Mouse (Mus musculus): ENCODE measurements around the gene 1700013G24Rik.

Gene 1700013G24Rik

GRCm38 (mm10) chr4:137476065-137476760, 23.1 kb downstream of the 1700013G24Rik start:
- DNase-seq (ENCODE audit: low spot score) = no peak

DNA sequence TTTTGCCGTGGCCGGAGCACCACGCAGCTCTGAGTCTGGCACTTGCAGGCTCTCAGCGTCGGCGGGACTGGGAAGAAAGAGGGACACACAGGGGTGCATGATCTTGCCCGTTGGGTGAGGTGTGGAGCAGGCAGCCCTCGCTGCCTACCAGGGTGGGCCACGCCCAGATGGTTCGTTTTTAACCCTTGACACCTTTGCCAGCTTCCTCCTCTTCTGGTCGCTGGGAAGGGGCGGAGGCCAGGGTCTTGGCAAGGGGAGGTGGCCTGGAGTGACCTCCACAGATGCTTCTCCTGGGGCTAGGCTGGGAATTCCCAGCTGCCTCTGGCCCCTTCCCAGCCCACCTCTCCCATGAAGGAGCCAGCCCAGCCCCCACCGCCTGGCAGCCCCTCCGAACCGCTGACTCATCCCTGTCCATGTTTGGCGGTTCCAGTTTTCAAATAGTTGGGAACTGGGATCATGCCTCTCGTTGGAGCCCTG, 23.7 kb downstream of the 1700013G24Rik start:
- DNase-seq (ENCODE audit: low spot score) = no peak

DNA sequence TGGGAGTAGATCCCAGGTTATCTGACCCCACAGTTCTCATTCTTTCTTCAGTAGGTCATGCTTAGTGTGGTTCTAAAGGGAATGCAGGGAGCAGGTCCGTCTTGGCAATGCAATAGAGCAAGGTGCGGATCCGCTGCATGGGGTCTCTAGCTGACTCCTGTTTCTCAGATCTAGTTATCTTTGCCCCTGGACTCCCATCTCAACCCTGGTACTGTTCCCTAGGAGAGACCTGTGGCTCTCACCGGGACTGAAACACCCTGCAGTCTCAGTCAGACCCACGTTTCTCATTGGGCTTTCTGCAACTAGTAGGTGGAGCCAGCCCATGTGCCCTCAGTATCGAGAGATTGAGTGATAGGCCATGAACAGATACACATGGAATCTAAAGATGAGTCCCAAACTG, 24.5 kb downstream of the 1700013G24Rik start:
- DNase-seq (ENCODE audit: low spot score) = no peak

GRCm38 (mm10) chr4:137478306-137478705, 25.2 kb downstream of the 1700013G24Rik start:
- no peak for DNase-seq (ENCODE audit: low spot score)

DNA sequence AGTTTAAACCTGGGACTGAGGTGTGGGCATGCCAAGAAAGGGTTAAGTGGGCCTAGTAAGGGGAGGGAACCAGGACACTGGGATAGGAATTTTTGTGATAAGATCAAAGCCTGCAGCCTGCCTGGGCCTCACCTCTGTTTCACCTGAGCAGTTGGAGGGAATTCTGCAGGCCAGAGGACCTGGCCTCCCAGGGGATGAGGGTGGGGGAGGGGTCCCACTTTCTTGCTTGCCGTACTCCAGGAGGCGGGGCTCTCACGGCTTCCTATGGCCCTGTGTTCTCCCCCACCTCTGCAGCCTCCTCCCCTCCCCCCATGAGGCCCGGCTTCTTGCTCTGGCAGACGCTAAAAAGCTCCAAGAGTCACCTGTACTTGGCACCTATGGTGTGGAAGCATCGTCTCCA, 26.7 kb downstream of the 1700013G24Rik start:
- DNase-seq (ENCODE audit: low spot score) = no peak

- DNase-seq (ENCODE audit: low spot score) = no peak
Measured at GRCm38 (mm10) chr4:137480191-137480992, 27.3 kb downstream of the 1700013G24Rik start.

DNA sequence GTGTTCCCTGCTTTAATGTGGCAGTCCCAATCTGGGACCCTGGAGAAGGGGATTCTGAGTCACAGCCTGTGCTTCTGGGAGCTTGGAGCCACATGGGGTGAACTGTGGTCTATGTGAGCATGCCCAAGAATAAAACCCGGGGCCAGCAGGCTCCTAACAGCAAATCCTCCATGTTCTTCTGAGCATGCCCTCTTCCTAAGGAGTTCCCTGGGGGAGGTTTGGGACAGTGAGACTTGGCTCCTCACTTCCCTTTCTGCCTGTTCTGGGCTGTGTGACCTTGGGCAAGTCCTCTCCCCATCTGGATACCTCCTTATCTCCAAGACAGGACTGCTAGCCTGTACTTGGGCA, 27.9 kb downstream of the 1700013G24Rik start:
- no peak for DNase-seq (ENCODE audit: low spot score)

DNA sequence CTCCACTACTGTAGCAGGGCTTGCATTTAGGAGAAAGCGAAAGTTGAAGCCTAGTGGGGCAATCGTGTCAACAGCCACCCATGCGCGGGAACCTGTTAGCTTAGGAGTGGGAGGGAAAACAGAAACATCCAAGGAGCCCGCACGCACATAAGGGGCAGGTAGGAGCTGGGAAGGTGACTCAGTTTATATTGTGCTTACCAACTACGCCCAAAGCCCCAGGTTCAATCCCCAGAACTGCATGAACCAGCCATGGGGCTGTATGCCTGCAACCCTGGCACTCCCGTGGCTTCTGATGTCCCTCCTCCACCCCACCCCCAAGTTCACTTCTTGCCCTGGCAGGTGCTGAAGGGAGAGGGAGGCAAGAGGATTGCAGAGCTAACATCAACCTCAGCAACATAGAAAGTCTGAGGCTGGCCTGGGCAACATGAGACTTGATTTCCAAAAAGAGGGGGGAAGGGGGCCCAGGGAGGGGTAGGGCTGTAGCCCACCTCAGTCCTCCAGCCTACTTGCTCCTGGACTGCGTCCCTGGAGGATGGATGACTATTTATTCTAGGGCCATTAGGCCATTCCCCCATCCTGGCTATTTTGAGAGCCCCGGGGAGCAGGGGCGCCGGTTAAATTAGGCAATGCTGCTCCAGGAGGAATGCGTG, 28.4 kb downstream of the 1700013G24Rik start:
- no peak for DNase-seq (ENCODE audit: low spot score)

- no peak for DNase-seq (ENCODE audit: low spot score)
Measured at GRCm38 (mm10) chr4:137483871-137484270, 30.8 kb downstream of the 1700013G24Rik start.

- no peak for DNase-seq (ENCODE audit: low spot score)
Measured at GRCm38 (mm10) chr4:137484586-137484985, 31.5 kb downstream of the 1700013G24Rik start.

GRCm38 (mm10) chr4:137485258-137485960, 32.3 kb downstream of the 1700013G24Rik start:
- DNase-seq (ENCODE audit: low spot score) = no peak

- DNase-seq (ENCODE audit: low spot score) = no peak
Measured at GRCm38 (mm10) chr4:137486081-137487014, 33.3 kb downstream of the 1700013G24Rik start.

- DNase-seq (ENCODE audit: low spot score) = no peak
Measured at GRCm38 (mm10) chr4:137487286-137488000, 34.4 kb downstream of the 1700013G24Rik start.

DNA sequence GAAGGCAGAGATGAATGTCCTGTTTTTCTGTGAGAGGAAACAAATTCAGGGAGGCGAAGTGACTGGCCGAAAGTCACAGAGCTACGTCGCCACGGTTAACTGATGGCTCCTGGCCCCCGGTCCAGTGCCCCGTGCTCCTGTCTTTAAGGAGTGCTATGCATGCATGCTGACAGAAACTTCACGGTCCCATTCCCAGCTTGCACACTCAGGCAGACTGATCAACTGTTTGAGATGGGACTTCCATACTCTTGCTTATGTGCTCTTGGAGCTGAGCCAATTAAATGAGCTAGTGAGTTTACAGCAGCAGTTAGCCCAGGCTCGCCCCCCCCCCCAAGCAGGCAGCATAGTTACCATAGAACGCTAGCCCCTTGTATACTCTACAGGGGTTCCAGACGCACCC, 35.0 kb downstream of the 1700013G24Rik start:
- no peak for DNase-seq (ENCODE audit: low spot score)

DNA sequence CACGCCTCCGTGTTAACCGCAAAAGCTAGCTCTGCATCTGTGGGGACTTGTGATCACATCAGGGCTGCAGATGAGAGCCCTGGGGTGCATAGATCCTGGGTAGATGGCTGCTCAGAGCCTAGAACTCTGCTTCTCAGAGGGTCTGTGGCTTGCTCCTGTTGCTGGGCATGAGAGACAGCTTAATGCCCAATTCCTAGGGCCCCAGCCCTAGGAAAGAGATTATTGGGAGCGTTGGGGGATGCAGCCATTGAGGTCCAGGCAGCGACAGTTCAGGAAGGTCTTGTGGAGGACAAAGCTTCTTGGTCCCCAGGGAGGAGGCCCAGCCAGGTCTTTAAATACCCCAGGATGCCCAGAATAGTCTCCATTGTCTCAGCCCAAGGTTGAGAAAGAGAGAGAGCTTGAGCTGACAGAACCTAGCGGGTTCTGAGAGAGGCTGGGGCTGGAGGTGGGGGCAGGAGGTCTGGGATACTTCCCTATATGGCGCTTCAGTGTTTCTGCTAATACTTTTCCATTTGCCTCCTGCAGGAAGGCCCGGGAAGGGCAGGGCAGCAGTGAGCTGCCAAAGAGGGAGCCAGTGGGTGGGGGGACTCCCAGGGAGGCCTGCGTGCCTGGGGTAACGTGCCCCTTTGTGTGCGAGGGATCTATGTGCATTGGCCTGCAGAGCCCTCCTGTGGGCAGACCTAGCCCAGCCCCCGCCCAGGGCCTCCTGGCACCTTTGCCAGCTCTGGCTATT, 35.7 kb downstream of the 1700013G24Rik start:
- no peak for DNase-seq (ENCODE audit: low spot score)

DNA sequence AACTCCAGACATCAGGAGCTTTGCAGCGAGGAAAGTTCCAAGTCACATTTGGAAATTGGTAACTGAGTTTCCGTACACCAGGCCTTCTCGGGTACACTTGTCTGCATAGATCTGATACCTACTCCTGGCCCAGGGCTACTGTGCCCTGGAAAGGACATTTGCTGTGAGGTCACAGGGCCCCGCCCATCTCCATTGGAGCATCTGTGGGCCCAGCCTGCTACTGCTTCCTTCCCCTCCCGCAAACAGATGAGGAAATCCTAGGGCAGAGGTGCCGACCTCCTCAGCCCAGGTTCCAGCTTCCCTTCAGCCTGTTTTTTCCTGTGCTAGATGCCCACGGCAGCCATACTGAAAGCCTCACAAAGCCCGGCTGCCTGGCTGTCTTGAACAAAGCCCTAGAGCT, 36.9 kb downstream of the 1700013G24Rik start:
- no peak for DNase-seq (ENCODE audit: low spot score)

GRCm38 (mm10) chr4:137492563-137492962, 39.5 kb downstream of the 1700013G24Rik start:
- DNase-seq (ENCODE audit: low spot score) = no peak

- no peak for DNase-seq (ENCODE audit: low spot score)
Measured at GRCm38 (mm10) chr4:137493187-137493586, 40.1 kb downstream of the 1700013G24Rik start.

DNA sequence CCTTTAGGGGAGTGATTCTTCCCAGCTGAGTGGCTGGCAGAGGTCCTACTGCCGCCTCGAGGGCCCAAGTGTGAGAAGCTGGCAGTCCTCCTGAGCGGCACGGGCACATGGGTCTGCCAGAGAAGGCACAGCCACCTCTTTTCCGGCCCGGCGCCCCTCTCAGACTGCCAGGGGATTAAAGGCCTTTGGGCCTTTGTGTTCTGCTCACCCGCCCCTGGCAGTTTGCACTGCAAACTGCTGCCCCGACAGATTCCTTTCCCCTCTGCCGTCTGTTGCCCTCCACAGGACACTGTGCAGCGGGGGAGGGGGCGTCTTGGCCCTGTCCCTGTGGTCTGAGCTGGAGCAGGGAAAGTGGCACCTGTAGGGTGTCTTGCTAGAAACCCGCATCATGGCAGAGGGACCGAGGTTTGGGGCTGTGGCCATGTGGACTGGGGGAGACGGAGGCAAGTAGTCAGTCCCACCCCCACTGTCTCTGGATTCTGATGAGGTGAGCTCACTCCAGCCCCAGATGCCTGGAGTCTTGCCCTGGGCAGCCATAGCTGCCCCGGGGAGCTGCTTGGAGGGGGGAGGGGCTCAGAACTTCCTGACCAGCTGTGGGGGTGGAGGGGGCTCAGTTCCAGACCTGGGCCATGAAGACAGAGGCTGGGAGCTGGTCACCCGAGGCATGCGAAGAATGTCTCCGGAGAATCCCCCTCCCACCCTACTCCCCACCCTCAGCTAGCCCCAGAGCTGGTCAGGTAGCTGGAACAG, 41.8 kb downstream of the 1700013G24Rik start:
- DNase-seq (ENCODE audit: low spot score) = no peak

Data from c-Kit-positive CD71-positive TER-119-positive erythroid progenitor cells, embryonic 14.5 days (primary cell).